Mouse (Mus musculus): ENCODE measurements around the gene Gm49388.

- no peak for TF ChIP-seq HCFC1 (IDR thresholded peaks at IDR 0.05; ENCODE audit: borderline replicate concordance, insufficient read depth, low read length)
- no peak for TF ChIP-seq CHD2 (IDR thresholded peaks at IDR 0.05; ENCODE audit: low read depth, low read length)
- TF ChIP-seq MAFK (IDR thresholded peaks at IDR 0.05; ENCODE audit: insufficient read depth, low read depth, low read length), result no peak
- no peak for TF ChIP-seq ZC3H11A (IDR thresholded peaks at IDR 0.05; ENCODE audit: borderline replicate concordance, low read depth, low read length)
- no peak for TF ChIP-seq ZNF384 (IDR thresholded peaks at IDR 0.05; ENCODE audit: low read depth, low read length)
Observed at GRCm38 (mm10) chr7:127815116-127815665, 29.8 kb downstream of the Gm49388 start.
